Mouse (Mus musculus): Measurements from ENCODE around the gene Dusp7. TPM values are rescaled to one million over a fixed set of nuclear protein-coding genes. Genes with fewer than 3 reads are reported as not detected.

Gene Dusp7
- polyA plus RNA-seq, 1 experiment from 2014 or later, result 19.8 TPM

GRCm38 (mm10) chr9:106412210-106412609 is 43.8 kb downstream of the Dusp7 start:
- Histone ChIP-seq H3K27me3 (ENCODE audit: control insufficient read depth, insufficient read depth, low read length) (no peaks in the 10 kb centered on the region), H3K4me3 (ENCODE audit: low read depth, low read length) (no peak overlapping the region), H3K27ac (ENCODE audit: low read depth, low read length) (no peak overlapping the region), H3K36me3 (ENCODE audit: control insufficient read depth, insufficient read depth, low read length) (no peaks in the 10 kb centered on the region), H3K9ac (ENCODE audit: low read depth, low read length) (no peak overlapping the region), H3K9me3 (replicated peaks; ENCODE audit: control insufficient read depth, low read length) (no peaks in the 10 kb centered on the region), H3K4me2 (no peak overlapping the region), H3K4me1 (ENCODE audit: control insufficient read depth, insufficient read depth, low read length) (peaks cover 11% of the 10 kb centered on the region)
- no peak for ATAC-seq (replicated peaks; ENCODE audit: insufficient number of reproducible peaks, low FRiP score, low TSS enrichment)
- WGBS (ENCODE audit: insufficient replicate concordance), result 89% methylated on average over 3 of the region's 3 CpGs

GRCm38 (mm10) chr9:106413606-106414005 is 45.2 kb downstream of the Dusp7 start:
- Histone ChIP-seq H3K36me3 (ENCODE audit: control insufficient read depth, insufficient read depth, low read length) (no peaks in the 10 kb centered on the region), H3K4me3 (ENCODE audit: low read depth, low read length) (no peak overlapping the region), H3K9me3 (replicated peaks; ENCODE audit: control insufficient read depth, low read length) (no peaks in the 10 kb centered on the region), H3K27ac (ENCODE audit: low read depth, low read length) (no peak overlapping the region), H3K27me3 (ENCODE audit: control insufficient read depth, insufficient read depth, low read length) (no peaks in the 10 kb centered on the region), H3K4me1 (ENCODE audit: control insufficient read depth, insufficient read depth, low read length) (peaks cover 22% of the 10 kb centered on the region), H3K9ac (ENCODE audit: low read depth, low read length) (no peak overlapping the region), H3K4me2 (no peak overlapping the region)
- 81% methylated on average over 5 of the region's 5 CpGs for WGBS (ENCODE audit: insufficient replicate concordance)
- no peak for ATAC-seq (replicated peaks; ENCODE audit: insufficient number of reproducible peaks, low FRiP score, low TSS enrichment)

- no peak overlapping the region for H3K27ac ChIP-seq (ENCODE audit: low read depth, low read length)
These were observed 48.4 kb downstream of the Dusp7 start for GRCm38 (mm10) chr9:106416826-106417225.

GRCm38 (mm10) chr9:106417841-106418625 is 49.6 kb downstream of the Dusp7 start:
- Histone ChIP-seq H3K27ac (ENCODE audit: low read depth, low read length) (peak overlapping the region; percentile 57; the same call in 1 of the 2 replicates), H3K4me2 (peak overlapping the region; percentile 70), H3K27me3 (ENCODE audit: control insufficient read depth, insufficient read depth, low read length) (peaks cover 3% of the 10 kb centered on the region; the same call in 1 of the 2 replicates), H3K4me1 (ENCODE audit: control insufficient read depth, insufficient read depth, low read length) (peaks cover 22% of the 10 kb centered on the region), H3K36me3 (ENCODE audit: control insufficient read depth, insufficient read depth, low read length) (no peaks in the 10 kb centered on the region), H3K4me3 (ENCODE audit: low read depth, low read length) (peak overlapping the region; percentile 29), H3K9ac (ENCODE audit: low read depth, low read length) (peak overlapping the region; percentile 60; the same call in 1 of the 2 replicates), H3K9me3 (replicated peaks; ENCODE audit: control insufficient read depth, low read length) (no peaks in the 10 kb centered on the region)
- 14% methylated on average over 29 of the region's 29 CpGs for WGBS (ENCODE audit: insufficient replicate concordance)
- peak; percentile 49; the same call in 1 of the 2 replicates for ATAC-seq (replicated peaks; ENCODE audit: insufficient number of reproducible peaks, low FRiP score, low TSS enrichment)

More at GRCm38 (mm10) chr9:106416826-106417225, 48.4 kb downstream of the Dusp7 start:
- no peak overlapping the region for H3K4me2 ChIP-seq
- no peaks in the 10 kb centered on the region for H3K9me3 ChIP-seq (replicated peaks; ENCODE audit: control insufficient read depth, low read length)
- no peak for ATAC-seq (replicated peaks; ENCODE audit: insufficient number of reproducible peaks, low FRiP score, low TSS enrichment)
- H3K36me3 ChIP-seq (ENCODE audit: control insufficient read depth, insufficient read depth, low read length), result no peaks in the 10 kb centered on the region
- WGBS (ENCODE audit: insufficient replicate concordance), result 46% methylated on average over 6 of the region's 6 CpGs
- H3K27me3 ChIP-seq (ENCODE audit: control insufficient read depth, insufficient read depth, low read length), result peaks cover 3% of the 10 kb centered on the region; the same call in 1 of the 2 replicates
- no peak overlapping the region for H3K4me3 ChIP-seq (ENCODE audit: low read depth, low read length)
- no peak overlapping the region for H3K9ac ChIP-seq (ENCODE audit: low read depth, low read length)
- H3K4me1 ChIP-seq (ENCODE audit: control insufficient read depth, insufficient read depth, low read length), result peaks cover 24% of the 10 kb centered on the region

- Histone ChIP-seq H3K36me3 (ENCODE audit: control insufficient read depth, insufficient read depth, low read length) (no peaks in the 10 kb centered on the region), H3K4me3 (ENCODE audit: low read depth, low read length) (no peak overlapping the region), H3K27ac (ENCODE audit: low read depth, low read length) (no peak overlapping the region), H3K9me3 (replicated peaks; ENCODE audit: control insufficient read depth, low read length) (no peaks in the 10 kb centered on the region), H3K27me3 (ENCODE audit: control insufficient read depth, insufficient read depth, low read length) (peaks cover 3% of the 10 kb centered on the region; the same call in 1 of the 2 replicates), H3K4me2 (no peak overlapping the region), H3K9ac (ENCODE audit: low read depth, low read length) (peak overlapping the region; percentile 16; the same call in 1 of the 2 replicates), H3K4me1 (ENCODE audit: control insufficient read depth, insufficient read depth, low read length) (peaks cover 22% of the 10 kb centered on the region)
- 4% methylated on average over 2 of the region's 2 CpGs for WGBS (ENCODE audit: insufficient replicate concordance)
- no peak for ATAC-seq (replicated peaks; ENCODE audit: insufficient number of reproducible peaks, low FRiP score, low TSS enrichment)
These were observed 52.2 kb downstream of the Dusp7 start for GRCm38 (mm10) chr9:106420608-106421007.

- H3K9me3 ChIP-seq (replicated peaks; ENCODE audit: control insufficient read depth, low read length), result no peaks in the 10 kb centered on the region
- 0 out of 2 replicates have a peak overlapping the region, but pooled peaks have one; percentile 16 for H3K9ac ChIP-seq (ENCODE audit: low read depth, low read length)
- 16% methylated on average over 18 of the region's 18 CpGs for WGBS (ENCODE audit: insufficient replicate concordance)
- no peak overlapping the region for H3K27ac ChIP-seq (ENCODE audit: low read depth, low read length)
- peaks cover 3% of the 10 kb centered on the region; the same call in 1 of the 2 replicates for H3K27me3 ChIP-seq (ENCODE audit: control insufficient read depth, insufficient read depth, low read length)
- H3K4me3 ChIP-seq (ENCODE audit: low read depth, low read length), result no peak overlapping the region
- peak overlapping the region; percentile 43 for H3K4me2 ChIP-seq
- ATAC-seq (replicated peaks; ENCODE audit: insufficient number of reproducible peaks, low FRiP score, low TSS enrichment), result no peak
- H3K36me3 ChIP-seq (ENCODE audit: control insufficient read depth, insufficient read depth, low read length), result no peaks in the 10 kb centered on the region
- H3K4me1 ChIP-seq (ENCODE audit: control insufficient read depth, insufficient read depth, low read length), result peaks cover 22% of the 10 kb centered on the region
These were observed 52.8 kb downstream of the Dusp7 start for GRCm38 (mm10) chr9:106421033-106421864.

GRCm38 (mm10) chr9:106421865-106422160 is 53.4 kb downstream of the Dusp7 start:
- Histone ChIP-seq H3K36me3 (ENCODE audit: control insufficient read depth, insufficient read depth, low read length) (no peaks in the 10 kb centered on the region), H3K4me3 (ENCODE audit: low read depth, low read length) (no peak overlapping the region), H3K27me3 (ENCODE audit: control insufficient read depth, insufficient read depth, low read length) (peaks cover 3% of the 10 kb centered on the region; the same call in 1 of the 2 replicates), H3K4me2 (peak overlapping the region; percentile 43), H3K27ac (ENCODE audit: low read depth, low read length) (no peak overlapping the region), H3K4me1 (ENCODE audit: control insufficient read depth, insufficient read depth, low read length) (peaks cover 22% of the 10 kb centered on the region), H3K9me3 (replicated peaks; ENCODE audit: control insufficient read depth, low read length) (no peaks in the 10 kb centered on the region), H3K9ac (ENCODE audit: low read depth, low read length) (no peak overlapping the region)
- peak; percentile 39 for ATAC-seq (replicated peaks; ENCODE audit: insufficient number of reproducible peaks, low FRiP score, low TSS enrichment)
- WGBS (ENCODE audit: insufficient replicate concordance), result 0% methylated on average over 3 of the region's 3 CpGs

All from heart, embryonic 11.5 days (tissue).